Mouse (Mus musculus): ENCODE data around the gene Olfr763. TPM values are rescaled to one million over a fixed set of nuclear protein-coding genes. Genes with fewer than 3 reads are reported as not detected.

The Olfr763 gene
- polyA plus RNA-seq (2017; shearing (Covaris generic)): not detected

GRCm38 (mm10) chr10:129010288-129010841, at the start of gene Olfr763:
Gene Olfr763, plus strand, starts transcription at chr10:129010791.

GRCm38 (mm10) chr10:128989131-128989530, 21.5 kb upstream of the Olfr763 start, which contains the start of gene Olfr9:
Gene Olfr9, plus strand, starts transcription at chr10:128989431.

DNA sequence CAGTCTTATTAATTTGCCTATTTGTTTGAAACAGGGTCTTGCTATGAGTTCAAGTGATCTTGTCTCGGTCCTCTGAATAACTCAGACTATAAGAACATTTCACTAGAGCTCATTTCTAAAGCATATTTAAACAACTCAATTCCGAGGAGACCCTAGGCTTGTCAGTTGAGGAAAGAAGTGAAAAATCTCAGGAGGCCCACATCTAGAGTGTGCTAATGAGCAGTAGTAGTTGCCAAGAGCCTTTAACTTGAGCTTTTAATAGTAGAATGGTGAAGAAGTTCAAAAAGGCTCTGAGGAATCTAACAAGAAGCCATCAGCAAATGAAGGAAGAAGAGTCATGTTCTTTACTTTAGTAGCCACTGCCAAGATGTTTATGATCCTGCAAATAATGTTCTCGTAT, 29.2 kb downstream of the Olfr763 start, which contains the start of gene Olfr764-ps1:
Olfr764-ps1 (minus strand) TSS at position 101 of the 400 bp plus-strand sequence.

DNA sequence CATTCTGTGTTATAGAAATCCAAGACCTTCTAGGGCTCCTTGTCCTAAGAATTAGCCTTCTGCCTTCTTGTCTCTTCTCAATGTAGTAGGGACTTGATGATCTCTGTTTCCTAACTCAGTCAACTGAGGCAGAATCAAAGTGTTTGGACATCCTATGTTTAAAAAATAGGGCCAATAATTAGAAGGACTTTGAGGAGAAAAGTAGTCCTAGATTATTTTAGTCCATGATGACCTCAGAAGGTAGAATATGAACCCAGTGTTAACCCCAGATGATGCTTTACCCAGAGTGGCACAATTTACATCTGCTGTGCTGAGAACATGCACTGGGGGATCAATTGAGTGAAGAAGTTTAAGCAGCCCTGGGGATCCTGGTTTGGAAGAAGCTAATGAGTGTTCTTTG, 39.3 kb downstream of the Olfr763 start, which contains the start of gene Olfr765:
Olfr765 (minus strand) TSS at position 101 of the 400 bp plus-strand sequence.

Other genes with a start within 250 kb of the Olfr763 start
- 0.12 TPM for gene Mmp19, start 219.9 kb upstream of the Olfr763 start, polyA plus RNA-seq (2017; shearing (Covaris generic))
- gene Dnajc14, start 206.7 kb upstream of the Olfr763 start, polyA plus RNA-seq (2017; shearing (Covaris generic)): 132 TPM
- 6.7 TPM for gene Tmem198b, start 206.4 kb upstream of the Olfr763 start, polyA plus RNA-seq (2017; shearing (Covaris generic))
- 152 TPM for gene Sarnp, start 193.5 kb upstream of the Olfr763 start, polyA plus RNA-seq (2017; shearing (Covaris generic))
- gene Ormdl2, start 189.1 kb upstream of the Olfr763 start, polyA plus RNA-seq (2017; shearing (Covaris generic)): 77.1 TPM
- 1.4 TPM for gene Gdf11, start 119.1 kb upstream of the Olfr763 start, polyA plus RNA-seq (2017; shearing (Covaris generic))
- 0.51 TPM for gene Cd63, start 109.8 kb upstream of the Olfr763 start, polyA plus RNA-seq (2017; shearing (Covaris generic))
- 17.8 TPM for gene Rdh5, start 87.9 kb upstream of the Olfr763 start, polyA plus RNA-seq (2017; shearing (Covaris generic))
- 198 TPM for gene Bloc1s1, start 86.8 kb upstream of the Olfr763 start, polyA plus RNA-seq (2017; shearing (Covaris generic))
- 8.2 TPM for gene Itga7, start 77.0 kb upstream of the Olfr763 start, polyA plus RNA-seq (2017; shearing (Covaris generic))
- not detected for gene Mettl7b, start 49.8 kb upstream of the Olfr763 start, polyA plus RNA-seq (2017; shearing (Covaris generic))
- not detected for gene Olfr9, start 21.4 kb upstream of the Olfr763 start, polyA plus RNA-seq (2017; shearing (Covaris generic))
- gene Olfr764-ps1, start 29.1 kb downstream of the Olfr763 start, polyA plus RNA-seq (2017; shearing (Covaris generic)): not detected
- gene Olfr765, start 39.2 kb downstream of the Olfr763 start, polyA plus RNA-seq (2017; shearing (Covaris generic)): not detected
- not detected for gene Olfr766-ps1, start 58.2 kb downstream of the Olfr763 start, polyA plus RNA-seq (2017; shearing (Covaris generic))
- not detected for gene Olfr767, start 72.1 kb downstream of the Olfr763 start, polyA plus RNA-seq (2017; shearing (Covaris generic))
- not detected for gene Olfr768, start 88.6 kb downstream of the Olfr763 start, polyA plus RNA-seq (2017; shearing (Covaris generic))
- not detected for gene Olfr769, start 107.1 kb downstream of the Olfr763 start, polyA plus RNA-seq (2017; shearing (Covaris generic))
- gene Olfr770, start 128.2 kb downstream of the Olfr763 start, polyA plus RNA-seq (2017; shearing (Covaris generic)): not detected
- not detected for gene Olfr771, start 154.0 kb downstream of the Olfr763 start, polyA plus RNA-seq (2017; shearing (Covaris generic))
- gene Olfr772, start 167.1 kb downstream of the Olfr763 start, polyA plus RNA-seq (2017; shearing (Covaris generic)): not detected
- gene Olfr773, start 176.6 kb downstream of the Olfr763 start, polyA plus RNA-seq (2017; shearing (Covaris generic)): not detected
- not detected for gene Olfr774, start 225.4 kb downstream of the Olfr763 start, polyA plus RNA-seq (2017; shearing (Covaris generic))
- gene Olfr775, start 237.6 kb downstream of the Olfr763 start, polyA plus RNA-seq (2017; shearing (Covaris generic)): not detected
- not detected for gene Olfr776, start 248.3 kb downstream of the Olfr763 start, polyA plus RNA-seq (2017; shearing (Covaris generic))